In the genomic region with DNA sequence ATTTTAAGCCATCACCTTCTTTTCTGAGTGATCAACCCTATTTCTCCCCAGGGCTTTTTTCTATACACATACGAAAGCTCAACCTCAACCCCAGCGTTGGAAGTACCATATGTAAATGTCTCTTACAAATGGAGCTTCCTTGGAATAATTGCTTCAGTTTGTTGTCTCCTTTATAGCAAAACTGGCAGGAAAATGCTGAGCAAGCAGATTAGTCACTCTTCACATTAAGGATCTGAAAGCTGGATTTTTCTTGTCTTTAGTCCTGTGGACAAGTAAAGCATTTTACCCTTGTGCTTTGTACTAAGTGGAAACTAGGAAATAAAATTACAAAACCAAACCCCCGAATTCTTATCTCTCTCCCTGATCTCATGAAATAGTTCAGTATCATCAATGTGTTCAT, we compare ENCODE assay signal across 23 mouse cellular contexts.
DNase-seq lines count a peak whose midpoint lies in the region; ATAC-seq and TF ChIP-seq lines count a peak whose summit lies in the region.
"Had no signal": no experiment of that assay in that cellular context is flagged by ENCODE, and none has a peak within 500 bp of the region (broad histone marks: within the 10 kb centered on the region; RNA-seq: fewer than 3 reads in every experiment).

No protein-coding gene starts in this region.

- H3K79me2 ChIP-seq in CH12.LX (replicated peaks; ENCODE audit: control insufficient read depth, extremely low read depth, insufficient read depth, poor library complexity, severe bottlenecking) (no peaks in the 10 kb centered on the region), MEL (ENCODE audit: control insufficient read depth, insufficient read depth, low read length, poor library complexity) (no peaks in the 10 kb centered on the region)

- no peak overlapping the region for H3K4me2 ChIP-seq in CH12.LX (ENCODE audit: insufficient read depth, low read depth, poor library complexity, severe bottlenecking)
- no peak overlapping the region for H3K4me2 ChIP-seq in kidney, embryonic 14.5 days (replicated peaks; ENCODE audit: low read depth, low read length)

- in situ Hi-C loops in CH12.LX (cut with MboI; ENCODE audit: low pct_ligation_motif_present, low pct_unique_long_range_greater_than_20kb, low sequenced_read_pairs) (no loop called here), ES-E14 (cut with MboI; ENCODE audit: low sequenced_read_pairs in 2 of 2, unreplicated experiment in 2 of 2) (no loop called here)

- no peak for TF ChIP-seq POLR2A in CH12.LX (IDR thresholded peaks at IDR 0.05; ENCODE audit: low read depth, low read length)
- no peak for TF ChIP-seq POLR2A in MEL (IDR thresholded peaks at IDR 0.05; ENCODE audit: control insufficient read depth in 1 of 2, insufficient read depth in 1 of 2, low read depth in 1 of 2, low read length in 2 of 2, poor library complexity in 1 of 2)

- DNase-seq in CH12.LX (ENCODE audit: extremely low read depth) (no peak), ES-E14 (ENCODE audit: low read depth, low spot score) (no peak), MEL (ENCODE audit: low read depth, low spot score) (no peak)
- DNase-seq in ovary, adult 18-20 months (ENCODE audit: low spot score) = no peak
- no peak for DNase-seq in layer of hippocampus, adult 9-11 months
- DNase-seq: adrenal gland, adult 2 months; adrenal gland, adult 8-10 months; adrenal gland, postnatal 10 days; adrenal gland, postnatal 14 days; adrenal gland, postnatal 25 days; adrenal gland, postnatal 36 days; B cell, adult 2 months; cerebellum, adult 11 months; cerebellum, adult 11-12 months; cerebellum, adult 18-20 months; cerebellum, adult 2 months; cerebellum, adult 8-10 months; cerebellum, adult 9-10 months had no signal

- TF ChIP-seq EP300 in CH12.LX (IDR thresholded peaks at IDR 0.05; ENCODE audit: low read length) (no peak), MEL (IDR thresholded peaks at IDR 0.05; ENCODE audit: low read depth in 1 of 2, low read length in 2 of 2) (no peak)

- H3K4me1 ChIP-seq in CH12.LX (ENCODE audit: control insufficient read depth in 1 of 2, insufficient read depth in 2 of 2) (no peaks in the 10 kb centered on the region), ES-E14 (ENCODE audit: control insufficient read depth in 2 of 2, insufficient read depth in 2 of 2, low read length in 2 of 2, poor library complexity in 1 of 2) (no peaks in the 10 kb centered on the region), MEL (ENCODE audit: control insufficient read depth in 1 of 2, insufficient read depth in 2 of 2, low read length in 2 of 2) (no peaks in the 10 kb centered on the region)
- H3K4me1 ChIP-seq in kidney, embryonic 14.5 days (ENCODE audit: control insufficient read depth, insufficient read depth, low read length) = no peaks in the 10 kb centered on the region

- H3K9ac ChIP-seq in CH12.LX (ENCODE audit: insufficient read depth, low read depth) = no peak overlapping the region
- no peak overlapping the region for H3K9ac ChIP-seq in ES-E14 (ENCODE audit: insufficient read depth, low read depth, low read length, poor library complexity, severe bottlenecking)
- no peak overlapping the region for H3K9ac ChIP-seq in MEL (ENCODE audit: control insufficient read depth, low read depth, low read length, poor library complexity, severe bottlenecking)
- no peak overlapping the region for H3K9ac ChIP-seq in kidney, embryonic 14.5 days (ENCODE audit: low read depth, low read length)

- H3K27ac ChIP-seq in CH12.LX (ENCODE audit: insufficient read depth, low read depth) = no peak overlapping the region
- no peak overlapping the region for H3K27ac ChIP-seq in ES-E14 (ENCODE audit: insufficient read depth, low read depth, low read length, poor library complexity, severe bottlenecking)
- no peak overlapping the region for H3K27ac ChIP-seq in MEL (ENCODE audit: control insufficient read depth, low read depth, low read length)
- no peak overlapping the region for H3K27ac ChIP-seq in kidney, embryonic 14.5 days (ENCODE audit: low read depth, low read length)

- H3K4me3 ChIP-seq in CH12.LX (replicated peaks in 1 of 3; ENCODE audit: low read depth in 2 of 3, low read length in 2 of 3, poor library complexity in 1 of 3) = no peak overlapping the region
- no peak overlapping the region for H3K4me3 ChIP-seq in ES-E14 (ENCODE audit: insufficient read depth in 1 of 2, low read depth in 1 of 2, low read length in 2 of 2, poor library complexity in 1 of 2, severe bottlenecking in 1 of 2)
- no peak overlapping the region for H3K4me3 ChIP-seq in MEL (ENCODE audit: control insufficient read depth in 1 of 2, insufficient read depth in 1 of 2, low read depth in 2 of 2, low read length in 2 of 2)
- H3K4me3 ChIP-seq in kidney, embryonic 14.5 days (ENCODE audit: low read length) = no peak overlapping the region

- WGBS in kidney, embryonic 14.5 days = 90% methylated on average over 3 of the region's 3 CpGs

- TF ChIP-seq CTCF in CH12.LX (conservative IDR thresholded peaks at IDR 0.05 in 1 of 2, IDR thresholded peaks at IDR 0.05 in 1 of 2; ENCODE audit: low read depth in 2 of 2, low read length in 2 of 2) = no peak
- no peak for TF ChIP-seq CTCF in MEL (IDR thresholded peaks at IDR 0.05 in 2 of 3, conservative IDR thresholded peaks at IDR 0.05 in 1 of 3; ENCODE audit: control insufficient read depth in 1 of 3, insufficient read depth in 1 of 3, low read depth in 2 of 3, low read length in 3 of 3, poor library complexity in 1 of 3, severe bottlenecking in 1 of 3)

- no peaks in the 10 kb centered on the region for H3K27me3 ChIP-seq in CH12.LX (replicated peaks)
- H3K27me3 ChIP-seq in MEL (ENCODE audit: control insufficient read depth in 1 of 2, insufficient read depth in 2 of 2, low read length in 2 of 2) = no peaks in the 10 kb centered on the region; a peak in 1 of 4 replicates
- no peaks in the 10 kb centered on the region for H3K27me3 ChIP-seq in kidney, embryonic 14.5 days (ENCODE audit: control insufficient read depth, insufficient read depth, low read length)

- no peak for TF ChIP-seq RAD21 in CH12.LX (IDR thresholded peaks at IDR 0.05; ENCODE audit: low read depth, low read length)
- no peak for TF ChIP-seq RAD21 in MEL (IDR thresholded peaks at IDR 0.05; ENCODE audit: low read depth, low read length)

- ATAC-seq in kidney, embryonic 14.5 days (ENCODE audit: low FRiP score, low TSS enrichment) = no peak
- ATAC-seq: activated CD4-positive, CD25-positive, alpha-beta regulatory T cell, adult 4 months; CD4-positive, CD25-positive, alpha-beta regulatory T cell, adult 4 months; Patski had no signal

- H3K9me3 ChIP-seq in CH12.LX (replicated peaks; ENCODE audit: low read length) = no peaks in the 10 kb centered on the region
- no peaks in the 10 kb centered on the region for H3K9me3 ChIP-seq in ES-E14 (ENCODE audit: control insufficient read depth, insufficient read depth, low read depth, low read length)
- no peaks in the 10 kb centered on the region for H3K9me3 ChIP-seq in MEL (replicated peaks; ENCODE audit: insufficient read depth, low read length)
- H3K9me3 ChIP-seq in kidney, embryonic 14.5 days (ENCODE audit: control insufficient read depth, low read length) = no peaks in the 10 kb centered on the region
- H3K9me3 ChIP-seq: G1E had no signal

- dilution Hi-C loops in CH12.LX (cut with MboI; ENCODE audit: extremely low pct_ligation_motif_present, extremely low pct_unique_long_range_greater_than_20kb, low sequenced_read_pairs) = no loop called here

- H3K36me3 ChIP-seq in CH12.LX (replicated peaks in 1 of 2; ENCODE audit: control insufficient read depth in 1 of 2, insufficient read depth in 1 of 2, low read length in 1 of 2) (no peaks in the 10 kb centered on the region), ES-E14 (ENCODE audit: control insufficient read depth, insufficient read depth, low read length, poor library complexity, severe bottlenecking) (no peaks in the 10 kb centered on the region), MEL (ENCODE audit: control insufficient read depth in 1 of 2, insufficient read depth in 2 of 2, low read length in 2 of 2) (peaks cover 0 to 2% of the 10 kb centered on the region in 2 experiments; a peak in 2 of 4 replicates)
- no peaks in the 10 kb centered on the region for H3K36me3 ChIP-seq in kidney, embryonic 14.5 days (ENCODE audit: control insufficient read depth, insufficient read depth, low read length)
- H3K36me3 ChIP-seq: G1E had no signal

TF ChIP-seq in CH12.LX, 34 proteins besides CTCF, POLR2A, EP300 and RAD21 (continues in another document):
- TF ChIP-seq MAFK (IDR thresholded peaks at IDR 0.05; ENCODE audit: insufficient replicate concordance, low read length) = peak; percentile 94
- TF ChIP-seq RCOR1 (conservative IDR thresholded peaks at IDR 0.05; ENCODE audit: low read depth, low read length) = no peak
- TF ChIP-seq ELF1 (IDR thresholded peaks at IDR 0.05; ENCODE audit: low read depth, low read length) = no peak
- no peak for TF ChIP-seq GABPA (IDR thresholded peaks at IDR 0.05; ENCODE audit: insufficient replicate concordance, low read depth, low read length)
- TF ChIP-seq PAX5 (IDR thresholded peaks at IDR 0.05; ENCODE audit: low read length) = no peak
- TF ChIP-seq POLR2AphosphoS2 (IDR thresholded peaks at IDR 0.05; ENCODE audit: low read depth, low read length) = no peak
- TF ChIP-seq MAZ (IDR thresholded peaks at IDR 0.05; ENCODE audit: low read depth, low read length) = no peak

TF ChIP-seq in ES-E14, 5 proteins besides CTCF, POLR2A, EP300 and RAD21:
- TF ChIP-seq MAFK (IDR thresholded peaks at IDR 0.05; ENCODE audit: insufficient read depth, low read depth, low read length) (peak; percentile 82), ZC3H11A (IDR thresholded peaks at IDR 0.05; ENCODE audit: borderline replicate concordance, low read depth, low read length) (no peak), CHD2 (IDR thresholded peaks at IDR 0.05; ENCODE audit: low read depth, low read length) (no peak), HCFC1 (IDR thresholded peaks at IDR 0.05; ENCODE audit: borderline replicate concordance, insufficient read depth, low read length) (no peak), ZNF384 (IDR thresholded peaks at IDR 0.05; ENCODE audit: low read depth, low read length) (no peak)

TF ChIP-seq in MEL, 35 proteins besides CTCF, POLR2A, EP300 and RAD21:
- TF ChIP-seq MAFK (IDR thresholded peaks at IDR 0.05; ENCODE audit: borderline replicate concordance, low read depth, low read length) = peak; percentile 86
- no peak for TF ChIP-seq MAZ (IDR thresholded peaks at IDR 0.05; ENCODE audit: low read depth, low read length)
- TF ChIP-seq JUND (IDR thresholded peaks at IDR 0.05; ENCODE audit: low read depth, low read length) = no peak
- TF ChIP-seq MXI1 (IDR thresholded peaks at IDR 0.05; ENCODE audit: low read depth, low read length) = no peak
- TF ChIP-seq USF2 (IDR thresholded peaks at IDR 0.05; ENCODE audit: borderline replicate concordance in 1 of 2, insufficient read depth in 1 of 2, low read depth in 1 of 2, low read length in 2 of 2) = no peak
- TF ChIP-seq HCFC1 (IDR thresholded peaks at IDR 0.05; ENCODE audit: low read depth, low read length) = no peak
- no peak for TF ChIP-seq GABPA (IDR thresholded peaks at IDR 0.05; ENCODE audit: low read depth, low read length)
- no peak for TF ChIP-seq CHD2 (IDR thresholded peaks at IDR 0.05; ENCODE audit: low read length)

Comparison
In these comparisons a context has a peak if more than half of its experiments do, and no peak if none do; other contexts are left out.
1. Of the 35 proteins assayed by ChIP-seq in both MEL and CH12.LX: peak only in MEL: none; only in CH12.LX: none; in both: MAFK; in neither: 34.